Mouse (Mus musculus) cerebellum, adult 18-20 months (tissue): ENCODE measurements around the gene Gli1.
"Not testable (repeated sequence)": the region's sequence is repeated elsewhere in the genome, so short reads cannot be mapped to it uniquely, and the experiment has no call there.

Source experiments
- DNase-seq, 2 experiments: peaks; one replicate each; pipeline ENCODE4 v3.0.0; 2021

The Gli1 gene

GRCm38 (mm10) chr10:127319969-127320368 lies 21.8 kb downstream of the Gli1 start:
- no peak for DNase-seq

GRCm38 (mm10) chr10:127318009-127318408 lies 23.8 kb downstream of the Gli1 start:
- no peak for DNase-seq

- DNase-seq = no peak
These were observed 24.5 kb downstream of the Gli1 start for GRCm38 (mm10) chr10:127317277-127317676.

- not testable (repeated sequence) for DNase-seq
These were observed 26.8 kb downstream of the Gli1 start for GRCm38 (mm10) chr10:127314950-127315349.

GRCm38 (mm10) chr10:127313516-127313915 lies 28.3 kb downstream of the Gli1 start:
- DNase-seq = not testable (repeated sequence)

- no peak for DNase-seq
These were observed 28.9 kb downstream of the Gli1 start for GRCm38 (mm10) chr10:127312858-127313257.

GRCm38 (mm10) chr10:127312356-127312676 lies 29.5 kb downstream of the Gli1 start:
- DNase-seq = peak; percentile 84 to 87

GRCm38 (mm10) chr10:127311476-127312355 lies 30.1 kb downstream of the Gli1 start, which contains the start of gene Mars:
Gene Mars (minus strand): TSS chr10:127311786.
- DNase-seq = peak; percentile 94 to 98

GRCm38 (mm10) chr10:127310523-127311475 lies 31.0 kb downstream of the Gli1 start:
- DNase-seq = no peak

- not testable (repeated sequence) for DNase-seq
These were observed 32.6 kb downstream of the Gli1 start for GRCm38 (mm10) chr10:127309167-127309566.

- DNase-seq = no peak
These were observed 38.6 kb downstream of the Gli1 start for GRCm38 (mm10) chr10:127303136-127303535.

- no peak for DNase-seq
These were observed 41.4 kb downstream of the Gli1 start for GRCm38 (mm10) chr10:127300361-127300760.

GRCm38 (mm10) chr10:127297015-127297871 lies 44.5 kb downstream of the Gli1 start:
- DNase-seq = no peak

GRCm38 (mm10) chr10:127295986-127296794 lies 45.6 kb downstream of the Gli1 start:
- no peak for DNase-seq

- DNase-seq = no peak
These were observed 46.8 kb downstream of the Gli1 start for GRCm38 (mm10) chr10:127294895-127295510.

GRCm38 (mm10) chr10:127293590-127294113 lies 48.1 kb downstream of the Gli1 start:
- no peak for DNase-seq

GRCm38 (mm10) chr10:127292987-127293538 lies 48.7 kb downstream of the Gli1 start:
- no peak for DNase-seq

- DNase-seq = no peak
These were observed 49.7 kb downstream of the Gli1 start for GRCm38 (mm10) chr10:127291881-127292638.
